Mouse (Mus musculus) layer of hippocampus, postnatal 10 days (tissue): ENCODE measurements at regions not wholly inside any gene's neighbourhood (a gene's known extent, or its start where the extent isn't known, plus 50 kb on each side); places are given as distances from the start of the nearest gene placed in this dataset.
"Not testable (repeated sequence)": the region's sequence is repeated elsewhere in the genome, so short reads cannot be mapped to it uniquely, and the experiment has no call there.

Experiments used
- DNase-seq, 2 experiments: peaks; one replicate each; pipeline ENCODE4 v3.0.0; 2021; ENCODE audit warnings: low spot score in 2 of 2

DNA sequence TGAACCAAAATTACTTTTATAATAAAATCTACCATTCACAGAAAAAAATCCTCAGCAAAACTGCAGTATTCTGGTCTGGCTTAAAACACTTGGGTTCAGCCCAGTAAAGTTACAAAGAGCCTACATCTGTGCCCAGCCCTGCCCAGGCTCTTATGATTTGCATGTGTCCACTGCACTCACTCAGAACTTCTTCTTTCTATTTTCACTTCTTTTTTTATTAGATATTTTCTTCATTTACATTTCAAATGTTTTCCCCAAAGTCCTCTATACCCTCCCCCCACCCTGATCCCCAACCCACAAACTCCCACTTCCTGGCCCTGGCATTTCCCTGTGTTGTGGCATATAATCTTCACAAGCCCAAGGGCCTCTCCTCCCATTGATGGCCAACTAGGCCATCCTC, 1442.4 kb upstream of the Tacstd2 start:
- no peak for DNase-seq

DNA sequence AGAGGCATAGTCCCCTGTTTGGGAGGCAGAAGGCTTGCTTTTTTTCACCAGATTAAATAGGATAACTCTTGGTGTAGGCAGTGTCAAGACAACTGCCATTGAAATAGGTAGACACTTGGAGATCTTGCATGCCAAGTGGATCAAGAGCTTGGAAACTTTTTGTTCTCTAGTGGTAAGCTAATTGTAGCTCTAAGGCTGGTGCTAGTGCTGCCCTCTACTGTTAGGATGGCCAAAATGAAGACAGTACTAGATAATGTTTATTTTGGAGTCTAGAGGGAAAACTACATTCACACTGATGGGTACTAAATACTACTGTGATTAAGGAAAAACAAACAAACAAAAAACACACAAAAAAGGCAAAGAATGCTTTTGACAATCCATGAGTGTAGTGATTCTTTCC, 1428.4 kb upstream of the Tacstd2 start:
- DNase-seq, result no peak

DNA sequence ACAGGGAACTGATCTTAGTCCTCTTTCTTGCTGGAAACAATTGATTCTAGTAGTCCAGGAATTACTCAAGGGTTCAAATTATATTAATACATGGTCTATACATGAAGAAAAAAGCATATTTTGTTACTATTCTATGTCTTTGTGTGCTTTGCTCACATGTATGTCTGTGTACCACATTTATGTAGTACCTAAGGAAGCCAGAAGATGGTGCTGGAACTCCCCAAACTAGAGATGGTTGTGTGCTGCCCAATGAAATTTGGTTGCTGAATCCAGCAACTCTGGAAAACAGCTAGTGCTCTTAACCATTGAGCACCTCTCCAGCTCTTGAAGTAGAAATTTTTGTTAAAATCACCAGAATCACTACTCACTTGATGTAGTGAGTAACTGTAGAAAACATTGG, 1402.5 kb upstream of the Tacstd2 start:
- DNase-seq, result not testable (repeated sequence)

DNA sequence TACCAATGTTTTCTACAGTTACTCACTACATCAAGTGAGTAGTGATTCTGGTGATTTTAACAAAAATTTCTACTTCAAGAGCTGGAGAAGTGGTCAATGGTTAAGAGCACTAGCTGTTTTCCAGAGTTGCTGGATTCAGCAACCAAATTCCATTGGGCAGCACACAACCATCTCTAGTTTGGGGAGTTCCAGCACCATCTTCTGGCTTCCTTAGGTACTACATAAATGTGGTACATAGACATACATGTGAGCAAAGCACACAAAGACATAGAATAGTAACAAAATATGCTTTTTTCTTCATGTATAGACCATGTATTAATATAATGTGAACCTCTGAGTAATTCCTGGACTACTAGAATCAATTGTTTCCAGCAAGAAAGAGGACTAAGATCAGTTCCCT, 1396.3 kb upstream of the Tacstd2 start:
- not testable (repeated sequence) for DNase-seq

DNA sequence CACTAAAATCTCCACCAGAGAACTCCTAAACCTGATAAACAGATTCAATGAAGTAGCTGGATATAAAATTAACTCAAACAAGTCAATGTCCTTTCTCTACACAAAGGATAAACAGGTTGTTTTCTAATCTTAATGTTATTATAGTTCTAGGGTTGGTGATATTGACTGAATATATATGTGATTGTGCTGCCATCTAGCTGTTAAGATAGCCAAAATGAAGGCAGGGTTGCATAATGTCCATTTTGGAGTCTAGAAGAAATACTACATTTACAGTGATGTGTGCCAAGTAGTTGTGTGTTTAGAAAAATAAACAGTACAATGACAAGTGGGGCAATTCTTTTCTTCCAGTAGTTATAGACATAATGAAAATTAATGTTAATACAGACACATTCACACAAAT, 1379.9 kb upstream of the Tacstd2 start:
- no peak for DNase-seq

DNA sequence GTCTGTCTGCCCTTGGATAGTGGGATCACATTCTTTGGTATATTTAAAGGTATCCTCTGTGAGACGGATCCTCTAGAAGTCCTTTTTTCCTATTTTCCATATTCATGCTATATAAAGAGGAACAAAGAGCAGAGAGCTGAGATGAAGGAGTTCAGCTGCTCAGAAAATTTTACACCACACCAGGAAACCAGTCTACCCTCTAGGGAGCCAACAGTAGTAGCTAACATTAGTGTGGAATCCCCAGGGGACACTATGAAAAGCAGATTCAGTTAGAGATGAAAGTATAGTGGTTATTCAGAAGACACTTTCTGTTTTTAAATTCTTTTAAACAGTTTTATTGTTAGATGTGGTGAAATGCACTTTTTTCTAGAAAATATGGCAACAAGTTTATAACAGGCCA, 1348.5 kb upstream of the Tacstd2 start:
- DNase-seq, result no peak

DNA sequence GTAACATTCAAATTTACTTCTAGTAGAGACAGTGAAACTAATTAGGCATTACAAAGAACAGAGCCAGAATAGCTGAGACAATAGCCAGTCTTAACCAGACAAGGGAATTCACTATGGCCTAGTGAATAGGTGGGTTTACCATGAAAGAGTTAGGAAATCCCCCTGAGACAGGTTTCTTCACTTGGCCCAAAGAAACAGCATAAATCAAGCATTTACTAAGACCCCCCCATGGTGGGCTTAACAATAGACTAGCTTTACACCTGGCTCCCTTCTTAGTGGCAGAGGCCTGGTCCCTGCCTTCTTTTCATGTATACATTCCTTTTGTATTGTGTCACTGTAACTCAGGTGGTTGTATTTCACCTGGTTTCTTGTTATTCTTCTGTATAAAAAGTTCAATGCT, 1317.2 kb upstream of the Tacstd2 start:
- not testable (repeated sequence) for DNase-seq

DNA sequence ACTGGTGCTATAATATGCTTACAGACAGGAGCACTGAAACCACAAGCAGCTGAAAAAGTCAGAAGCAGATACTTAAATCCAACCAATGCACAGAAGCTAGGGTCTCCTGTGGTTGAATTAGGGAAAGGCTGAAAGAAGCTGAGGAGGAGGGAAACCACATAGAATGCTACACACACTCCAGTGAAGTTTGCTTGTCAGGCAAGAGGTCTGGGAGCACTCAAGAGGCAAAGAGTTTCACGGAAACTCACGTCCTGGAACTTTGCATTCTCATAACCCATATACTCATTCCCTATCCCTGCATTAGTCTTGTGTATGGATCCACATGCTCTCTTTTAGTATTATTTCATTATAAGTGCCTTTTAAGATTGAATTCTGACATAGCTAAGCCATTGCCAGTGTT, 1316.7 kb upstream of the Tacstd2 start:
- DNase-seq, result no peak

DNA sequence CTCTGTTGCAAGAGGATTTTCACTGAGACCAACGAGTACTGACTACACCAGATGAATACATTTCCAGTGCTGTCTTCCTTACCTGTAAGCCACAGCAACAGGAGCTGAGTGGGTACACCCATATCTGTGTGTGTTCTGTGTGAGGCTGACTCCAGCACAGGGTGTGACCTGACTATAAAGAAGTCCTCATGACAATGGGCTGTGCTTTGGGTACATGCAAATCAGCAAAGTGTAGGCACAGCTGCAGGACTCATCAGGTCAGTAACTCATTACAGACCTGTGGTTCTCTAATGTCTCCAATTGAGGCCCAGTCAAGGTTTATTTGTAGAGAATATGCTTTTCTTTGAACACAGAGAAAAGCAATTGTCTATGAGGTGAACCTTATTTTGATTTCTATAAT, 1299.6 kb upstream of the Tacstd2 start:
- DNase-seq, result no peak

DNA sequence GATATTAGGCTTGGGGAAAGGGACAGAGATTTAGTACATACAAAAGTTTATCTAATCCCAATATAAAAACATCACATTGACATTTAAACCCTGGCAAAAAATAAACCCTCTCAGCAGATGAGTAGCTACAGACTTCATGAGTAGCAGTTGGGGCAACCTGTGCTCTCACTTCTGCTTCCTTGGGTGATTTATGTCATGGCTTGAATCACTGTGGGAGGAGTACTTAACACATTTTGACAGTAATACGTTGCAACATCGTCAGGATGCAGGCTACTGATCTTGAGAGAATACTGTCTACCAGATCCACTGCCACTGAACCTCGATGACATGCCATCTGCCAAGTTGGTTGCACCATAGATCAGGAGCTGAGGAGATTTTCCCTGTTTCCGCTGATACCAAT, 1299.0 kb upstream of the Tacstd2 start:
- no peak for DNase-seq

DNA sequence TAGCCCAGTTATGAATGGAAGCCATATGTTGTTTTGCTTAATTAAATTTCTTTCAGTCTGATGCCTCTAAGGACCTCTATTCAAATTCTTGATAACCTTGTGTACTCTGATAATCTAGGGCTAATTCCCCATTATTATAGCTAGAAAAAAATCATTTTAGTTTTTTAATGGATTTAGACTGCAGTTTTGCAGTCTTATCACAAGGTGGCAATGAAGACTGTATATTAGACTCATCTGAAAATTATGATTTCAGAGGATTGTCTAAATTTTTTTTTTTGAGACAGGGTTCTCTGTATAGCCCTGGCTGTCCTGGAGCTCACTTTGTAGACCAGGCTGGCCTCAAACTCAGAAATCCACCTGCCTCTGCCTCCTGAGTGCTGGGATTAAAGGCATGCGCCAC, 1292.9 kb upstream of the Tacstd2 start:
- not testable (repeated sequence) for DNase-seq

DNA sequence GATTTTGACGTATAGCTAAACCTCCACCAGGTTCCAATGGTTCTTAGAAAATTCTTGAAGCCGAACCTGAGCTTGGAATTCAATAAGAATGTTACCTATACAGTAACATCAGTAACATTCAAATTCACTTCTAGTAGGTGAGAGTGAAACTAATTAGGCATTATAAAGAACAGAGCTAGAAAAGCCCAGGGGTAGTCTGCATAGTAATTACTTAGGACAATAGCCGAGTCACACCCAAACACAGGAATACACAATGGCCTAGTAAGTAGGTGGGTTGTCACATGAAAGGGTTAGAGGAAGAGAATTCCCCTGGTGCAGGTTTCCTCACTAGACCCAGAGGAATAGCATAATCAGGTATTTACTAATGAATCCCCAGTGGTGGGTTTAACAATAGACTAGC, 1277.8 kb upstream of the Tacstd2 start:
- DNase-seq, result no peak

DNA sequence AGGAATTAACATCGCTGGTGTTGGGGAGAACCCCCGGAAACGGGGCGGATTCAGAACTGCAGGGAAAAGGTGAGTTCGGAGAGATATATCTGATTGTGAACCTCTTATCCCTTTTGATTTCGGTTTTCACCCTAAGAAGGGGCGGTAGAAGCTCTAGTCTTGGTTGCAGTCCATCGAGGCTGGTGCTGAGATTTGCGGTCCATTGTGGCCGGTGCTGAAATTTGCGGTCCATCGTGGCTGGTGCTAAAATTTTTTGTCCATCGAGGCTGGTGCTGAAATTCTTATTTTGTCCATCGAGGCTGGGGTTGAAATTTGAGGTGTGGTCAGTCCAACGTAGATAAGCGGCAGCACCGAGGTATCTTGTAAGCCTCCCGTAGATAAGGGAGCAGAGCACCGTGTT, 1263.6 kb upstream of the Tacstd2 start:
- DNase-seq, result not testable (repeated sequence)

DNA sequence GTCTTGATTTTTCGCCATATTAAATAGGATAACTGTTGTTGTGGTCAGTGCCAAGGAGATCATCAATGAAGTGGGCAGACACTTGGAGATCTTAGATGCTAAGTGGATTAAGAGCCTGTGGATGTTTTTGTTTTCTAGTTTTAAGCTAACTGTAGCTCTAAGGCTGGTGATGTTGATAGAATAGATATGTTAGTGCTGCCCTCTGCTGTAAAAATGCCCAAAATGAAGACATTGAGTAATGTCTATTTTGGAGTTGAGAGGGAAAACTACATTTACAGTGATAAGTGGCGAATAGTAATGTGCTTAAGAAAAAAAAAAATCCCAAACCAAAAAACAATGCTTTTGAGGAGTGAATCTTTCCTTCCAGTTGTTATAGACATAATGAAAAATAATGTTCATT, 1235.9 kb upstream of the Tacstd2 start:
- DNase-seq, result no peak

DNA sequence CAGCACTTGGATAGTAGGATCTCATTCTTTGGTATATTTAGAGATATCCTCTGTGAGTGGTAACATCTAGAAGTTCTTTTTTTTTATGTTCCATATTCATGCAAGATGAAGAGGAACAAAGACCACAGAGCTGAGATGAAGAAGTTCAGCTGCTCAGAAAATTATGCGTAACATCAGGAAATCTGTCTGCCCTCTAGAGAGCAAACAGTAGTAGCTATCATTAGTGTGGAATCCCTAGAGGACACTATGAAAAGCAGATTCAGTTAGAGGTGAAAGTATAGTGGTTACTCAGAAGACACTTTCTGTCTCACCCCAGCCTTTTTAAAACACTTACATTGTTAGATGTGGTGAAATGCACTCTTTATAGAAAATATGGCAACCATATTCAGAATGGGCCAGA, 1214.9 kb upstream of the Tacstd2 start:
- DNase-seq, result no peak

DNA sequence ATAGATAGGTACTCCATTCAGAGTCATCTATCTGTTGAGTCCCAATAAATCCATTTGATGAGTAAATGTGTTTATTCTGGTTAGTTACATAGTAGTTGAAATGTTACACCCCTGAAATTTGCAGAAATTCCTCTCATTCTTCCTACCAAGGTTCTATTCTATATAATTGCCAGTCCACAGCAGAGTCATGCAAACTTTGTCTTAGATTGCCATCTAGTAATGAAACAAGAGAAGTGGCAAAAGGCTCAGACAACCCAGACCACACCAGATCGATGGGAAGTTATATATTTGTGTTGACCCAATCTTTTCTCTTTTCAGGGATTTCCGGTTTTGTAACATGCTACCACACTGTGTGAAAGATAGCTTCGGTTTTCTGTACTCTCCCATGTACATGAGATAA, 1214.1 kb upstream of the Tacstd2 start:
- DNase-seq, result no peak

DNA sequence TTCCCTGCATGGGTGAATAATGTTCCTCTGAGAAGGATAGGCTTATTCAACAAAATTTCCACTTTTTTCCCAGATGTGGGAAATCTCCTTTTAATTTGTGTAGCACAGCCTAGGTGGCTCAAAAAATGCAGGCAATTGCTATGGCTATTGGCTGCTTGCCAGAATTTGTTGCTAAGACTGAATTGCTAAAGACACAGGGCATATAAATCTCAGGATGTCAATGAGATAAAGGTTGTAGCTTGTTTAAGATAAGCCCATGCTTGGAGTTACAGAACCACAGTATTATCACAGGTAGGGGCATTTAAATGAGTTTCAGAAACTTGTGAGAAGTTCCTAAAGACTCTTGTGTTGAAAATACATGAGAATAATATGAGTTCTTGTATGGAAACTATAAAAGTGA, 1203.0 kb upstream of the Tacstd2 start:
- DNase-seq, result no peak

DNA sequence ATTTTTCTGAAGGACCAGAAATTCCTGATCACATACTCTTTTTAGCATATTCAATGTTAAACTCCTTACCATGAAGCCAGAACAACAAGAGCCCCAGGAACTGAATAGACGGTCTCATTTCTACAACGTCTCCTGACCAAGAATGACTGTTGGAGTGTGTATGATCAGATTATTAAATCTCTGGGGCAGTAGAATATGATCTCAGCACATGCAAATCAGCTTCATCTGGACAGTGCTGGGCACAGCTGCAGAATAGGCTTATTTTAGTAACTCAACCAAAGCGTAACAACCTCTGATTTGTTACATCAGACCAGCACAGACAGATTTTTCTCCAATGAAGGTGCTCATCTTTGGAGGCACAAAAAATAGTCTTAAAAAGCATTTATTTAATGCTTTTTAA, 1201.1 kb upstream of the Tacstd2 start:
- no peak for DNase-seq

DNA sequence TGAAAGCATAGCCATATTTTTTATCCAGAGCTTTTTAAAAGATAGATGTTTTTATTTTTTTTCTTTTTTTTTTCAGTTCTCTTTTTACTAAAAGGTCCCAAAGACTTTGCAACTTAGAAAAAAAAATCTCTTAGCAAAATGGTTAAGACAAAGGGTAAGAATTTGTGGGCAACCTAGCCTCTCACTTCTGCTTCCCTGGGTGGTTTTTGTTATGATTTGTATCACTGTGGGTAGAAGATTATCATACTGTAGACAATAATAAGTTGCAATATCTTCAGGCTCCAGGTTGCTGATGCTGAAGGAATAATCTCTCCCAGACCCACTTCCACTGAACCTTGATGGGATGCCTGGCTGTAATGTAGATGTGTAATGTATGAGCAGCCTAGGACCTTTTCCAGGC, 1200.5 kb upstream of the Tacstd2 start:
- no peak for DNase-seq

DNA sequence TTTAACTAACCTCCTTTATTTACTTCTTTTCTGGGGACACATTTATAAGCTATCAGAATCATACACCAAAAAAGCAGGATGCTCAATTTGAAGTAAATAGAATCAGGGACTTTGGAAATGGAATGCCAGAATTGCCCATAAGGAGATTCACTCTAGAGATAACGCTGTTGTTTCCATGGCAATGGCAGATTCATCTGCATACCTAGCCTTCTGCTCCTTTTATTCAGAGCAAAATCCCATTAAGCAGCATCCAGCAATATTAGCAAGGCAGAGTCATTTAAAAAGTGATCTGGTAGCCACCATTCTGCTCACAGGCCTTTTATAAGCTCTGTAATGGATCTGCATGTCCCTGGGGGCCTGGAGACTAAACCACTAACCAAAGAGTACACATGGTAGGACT, 1175.5 kb upstream of the Tacstd2 start:
- peak in 1 of 2 experiments; percentile 6 for DNase-seq

DNA sequence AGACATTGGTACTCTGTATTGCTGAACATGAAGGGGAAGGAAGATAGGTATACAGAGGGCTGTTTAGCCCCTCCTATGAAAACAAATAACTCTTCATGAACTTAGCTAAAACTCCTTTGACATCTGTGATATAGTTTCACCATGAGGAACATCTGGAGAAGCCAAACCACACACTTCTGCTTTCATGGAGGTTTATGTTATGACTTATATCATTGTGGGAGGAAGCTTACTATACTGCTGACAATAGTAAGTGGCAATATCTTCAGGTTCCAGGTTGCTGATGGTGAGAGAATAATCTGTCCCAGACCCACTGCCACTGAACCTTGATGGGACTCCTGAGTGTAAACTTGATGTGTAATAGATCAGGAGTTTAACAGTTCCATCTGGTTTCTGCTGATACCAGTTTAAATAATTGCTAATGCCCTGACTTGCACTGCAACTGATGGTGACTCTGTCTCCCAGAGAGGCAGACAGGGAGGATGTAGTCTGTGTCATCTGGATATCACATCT, 1168.8 kb upstream of the Tacstd2 start:
- not testable (repeated sequence) for DNase-seq

DNA sequence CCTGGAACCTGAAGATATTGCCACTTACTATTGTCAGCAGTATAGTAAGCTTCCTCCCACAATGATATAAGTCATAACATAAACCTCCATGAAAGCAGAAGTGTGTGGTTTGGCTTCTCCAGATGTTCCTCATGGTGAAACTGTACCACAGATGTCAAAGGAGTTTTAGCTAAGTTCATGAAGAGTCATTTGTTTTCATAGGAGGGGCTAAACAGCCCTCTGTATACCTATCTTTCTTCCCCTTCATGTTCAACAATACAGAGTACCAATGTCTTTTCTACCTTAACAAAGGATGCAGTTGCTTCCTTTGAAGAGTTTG, 1145.2 kb upstream of the Tacstd2 start:
- DNase-seq, result not testable (repeated sequence)

DNA sequence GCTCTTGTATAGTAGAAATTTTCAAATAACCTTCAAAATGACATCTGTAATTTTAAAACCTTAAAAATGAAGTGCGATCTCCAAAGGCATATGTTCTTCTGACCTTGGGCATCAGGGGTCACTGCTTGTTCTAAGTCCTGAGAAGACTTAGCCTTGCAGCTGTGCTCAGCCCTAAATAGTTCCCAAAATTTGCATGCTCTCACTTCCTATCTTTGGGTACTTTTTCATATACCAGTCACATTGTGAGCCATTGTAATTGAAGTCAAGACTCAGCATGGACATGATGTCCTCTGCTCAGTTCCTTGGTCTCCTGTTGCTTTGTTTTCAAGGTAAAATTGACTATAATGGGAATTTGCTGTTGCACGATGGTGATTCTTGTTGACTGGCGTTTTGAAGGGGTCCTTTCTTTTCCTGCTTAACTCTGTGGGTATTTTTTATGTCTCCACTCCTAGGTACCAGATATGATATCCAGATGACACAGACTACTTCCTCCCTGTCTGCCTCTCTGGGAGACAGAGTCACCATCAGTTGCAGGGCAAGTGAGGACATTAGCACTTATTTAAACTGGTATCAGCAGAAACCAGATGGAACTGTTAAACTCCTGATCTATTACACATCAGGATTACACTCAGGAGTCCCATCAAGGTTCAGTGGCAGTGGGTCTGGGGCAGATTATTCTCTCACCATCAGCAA, 1144.6 kb upstream of the Tacstd2 start:
- no peak for DNase-seq

DNA sequence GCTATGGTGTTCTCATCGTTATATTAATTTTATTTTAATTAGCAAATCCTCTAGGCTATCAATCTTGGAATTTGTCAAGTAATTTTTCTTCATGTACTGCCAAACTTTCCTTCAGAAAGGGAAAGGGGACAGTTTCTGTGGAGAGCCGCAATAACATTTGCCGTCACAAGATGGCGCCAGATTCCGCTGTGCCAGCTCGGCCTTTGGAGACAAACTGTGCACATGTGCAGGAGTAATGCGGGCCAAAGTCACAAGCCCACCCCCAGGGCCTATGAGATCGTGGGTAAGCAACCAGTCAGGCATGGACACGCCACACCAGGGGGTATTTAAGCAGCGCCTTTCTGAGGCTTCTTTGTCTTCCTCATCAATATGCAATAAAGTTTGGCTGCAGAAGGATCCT, 1132.8 kb upstream of the Tacstd2 start:
- DNase-seq, result peak; percentile 12 to 37
